Mouse (Mus musculus): ENCODE measurements at regions not wholly inside any gene's neighbourhood (a gene's known extent, or its start where the extent isn't known, plus 50 kb on each side); places are given as distances from the start of the nearest gene placed in this dataset.

GRCm38 (mm10) chr1:137302757-137303422 is 342.6 kb upstream of the Nr5a2 start:
- TF ChIP-seq CTCF (IDR thresholded peaks at IDR 0.05; ENCODE audit: low read depth), result no peak
- TF ChIP-seq EP300 (IDR thresholded peaks at IDR 0.05; ENCODE audit: low read depth), result no peak
